Mouse (Mus musculus) C2C12 (cell line): ENCODE results near the gene Adh6a. TPM values are rescaled to one million over a fixed set of nuclear protein-coding genes. Genes with fewer than 3 reads are reported as not detected.

Experiments
- H3K27me3 ChIP-seq: one replicate; pipeline ENCODE4 v1.6.1; 2011; ENCODE audit not compliant: control insufficient read depth, insufficient read depth, insufficient read length
- H3K36me3 ChIP-seq: one replicate; pipeline ENCODE4 v1.6.1; 2011; ENCODE audit not compliant: control insufficient read depth, insufficient read depth
- H3K4me3 ChIP-seq: one replicate; pipeline ENCODE4 v1.5.1; 2011; ENCODE audit warnings: mild to moderate bottlenecking, control low read depth; ENCODE audit not compliant: poor library complexity, insufficient read depth, severe bottlenecking
- H3K79me2 ChIP-seq: one replicate; pipeline ENCODE4 v1.6.1; 2011; ENCODE audit not compliant: control insufficient read depth, insufficient read depth
- H3K79me3 ChIP-seq: one replicate; pipeline ENCODE4 v1.6.1; 2011; ENCODE audit warnings: low read depth, control low read depth
- H3ac ChIP-seq: one replicate; pipeline ENCODE3; 2011; ENCODE audit warnings: low read depth; ENCODE audit not compliant: control insufficient read depth, insufficient read length
- CEBPB ChIP-seq: IDR thresholded peaks from one replicate; pipeline ENCODE4 v1.6.1; 2011; ENCODE audit warnings: low read depth, mild to moderate bottlenecking, control low read depth, moderate library complexity
- CTCF ChIP-seq: IDR thresholded peaks from one replicate; pipeline ENCODE4 v1.5.1; 2011; ENCODE audit not compliant: control insufficient read depth, insufficient read depth, insufficient read length
- FOSL1 ChIP-seq: IDR thresholded peaks from one replicate; pipeline ENCODE4 v1.8.0; 2011; ENCODE audit warnings: mild to moderate bottlenecking, low read length; ENCODE audit not compliant: poor library complexity, insufficient read depth, severe bottlenecking
- MAX ChIP-seq: IDR thresholded peaks from one replicate; pipeline ENCODE4 v1.6.1; 2011; ENCODE audit warnings: mild to moderate bottlenecking, control low read depth
- MYOD1 ChIP-seq: IDR thresholded peaks from one replicate; pipeline ENCODE4 v1.6.1; 2011; ENCODE audit warnings: low read depth; ENCODE audit not compliant: control insufficient read depth, insufficient read length
- MYOG ChIP-seq: IDR thresholded peaks from one replicate; pipeline ENCODE4 v1.6.1; 2011; ENCODE audit not compliant: control insufficient read depth, insufficient read length; ENCODE audit errors: extremely low read depth
- USF1 ChIP-seq: IDR thresholded peaks from one replicate; pipeline ENCODE4 v1.6.1; 2011; ENCODE audit warnings: low read depth, mild to moderate bottlenecking, control low read depth, moderate library complexity
- polyA plus RNA-seq: library from polyadenylated mRNA; unstranded; fragments of >200 nt; fragmentation: generic; extraction: Trizol; gene quantifications from one replicate; pipeline ENCODE4 v1.2.1, GENCODE M21; 2012; ENCODE audit warnings: missing spikeins

Gene Adh6a
- polyA plus RNA-seq, 1 experiment, result not detected

GRCm38 (mm10) chr3:138309910-138310309, 3.2 kb upstream of the Adh6a start:
- no peak overlapping the region for H3K4me3 ChIP-seq
- H3K27me3 ChIP-seq, result peaks cover 3% of the 10 kb centered on the region
- H3K36me3 ChIP-seq, result no peaks in the 10 kb centered on the region
- H3K79me2 ChIP-seq, result no peaks in the 10 kb centered on the region
- no peaks in the 10 kb centered on the region for H3K79me3 ChIP-seq
- no peak overlapping the region for H3ac ChIP-seq
- TF ChIP-seq MYOD1, result no peak
- TF ChIP-seq MAX, result no peak
- TF ChIP-seq MYOG, result no peak
- no peak for TF ChIP-seq CTCF
- no peak for TF ChIP-seq USF1
- TF ChIP-seq CEBPB, result no peak
- no peak for TF ChIP-seq FOSL1

DNA sequence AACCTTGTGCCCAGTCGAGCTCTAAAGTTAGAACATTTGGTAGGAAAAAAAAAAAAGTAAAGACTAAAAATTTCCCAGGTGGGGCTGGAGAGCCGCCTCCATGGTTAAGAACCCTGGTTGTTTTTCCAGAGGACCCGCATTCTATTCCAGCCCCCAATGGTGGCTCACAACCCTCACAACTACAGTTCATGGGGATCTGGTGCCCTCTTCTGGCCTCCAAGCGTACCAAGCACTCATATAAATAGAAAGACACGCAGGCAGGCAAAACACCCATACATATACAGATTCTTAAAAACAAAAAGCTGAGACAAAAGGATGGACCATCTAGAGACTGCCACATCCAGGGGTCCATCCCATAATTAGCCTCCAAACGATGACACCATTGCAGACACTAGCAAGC, 2.1 kb upstream of the Adh6a start:
- Histone ChIP-seq H3K4me3 (no peak overlapping the region), H3K79me2 (no peaks in the 10 kb centered on the region), H3K27me3 (peaks cover 3% of the 10 kb centered on the region), H3ac (no peak overlapping the region), H3K79me3 (no peaks in the 10 kb centered on the region), H3K36me3 (no peaks in the 10 kb centered on the region)
- no peak for TF ChIP-seq USF1

GRCm38 (mm10) chr3:138316908-138317472, 3.9 kb downstream of the Adh6a start:
- Histone ChIP-seq H3ac (no peak overlapping the region), H3K79me2 (no peaks in the 10 kb centered on the region), H3K79me3 (no peaks in the 10 kb centered on the region), H3K36me3 (no peaks in the 10 kb centered on the region), H3K4me3 (no peak overlapping the region), H3K27me3 (peaks cover 6% of the 10 kb centered on the region)
- TF ChIP-seq USF1 (no peak), MYOD1 (no peak), CTCF (no peak), CEBPB (no peak), FOSL1 (no peak), MYOG (no peak), MAX (no peak)

GRCm38 (mm10) chr3:138325001-138325400, 11.9 kb downstream of the Adh6a start:
- Histone ChIP-seq H3K27me3 (peaks cover 9% of the 10 kb centered on the region), H3ac (no peak overlapping the region), H3K4me3 (no peak overlapping the region), H3K79me2 (no peaks in the 10 kb centered on the region), H3K36me3 (no peaks in the 10 kb centered on the region), H3K79me3 (no peaks in the 10 kb centered on the region)
- TF ChIP-seq MYOD1, result no peak
- no peak for TF ChIP-seq CEBPB
- TF ChIP-seq USF1, result no peak
- TF ChIP-seq MYOG, result no peak
- no peak for TF ChIP-seq MAX
- no peak for TF ChIP-seq CTCF
- no peak for TF ChIP-seq FOSL1

- H3K4me3 ChIP-seq, result no peak overlapping the region
- H3ac ChIP-seq, result no peak overlapping the region
- peaks cover 9% of the 10 kb centered on the region for H3K27me3 ChIP-seq
- TF ChIP-seq MYOD1 (no peak), CEBPB (no peak), MAX (no peak), FOSL1 (no peak), MYOG (no peak), CTCF (no peak), USF1 (no peak)
- no peaks in the 10 kb centered on the region for H3K36me3 ChIP-seq
- H3K79me3 ChIP-seq, result no peaks in the 10 kb centered on the region
- H3K79me2 ChIP-seq, result no peaks in the 10 kb centered on the region
Measured at GRCm38 (mm10) chr3:138325466-138325865, 12.4 kb downstream of the Adh6a start.

DNA sequence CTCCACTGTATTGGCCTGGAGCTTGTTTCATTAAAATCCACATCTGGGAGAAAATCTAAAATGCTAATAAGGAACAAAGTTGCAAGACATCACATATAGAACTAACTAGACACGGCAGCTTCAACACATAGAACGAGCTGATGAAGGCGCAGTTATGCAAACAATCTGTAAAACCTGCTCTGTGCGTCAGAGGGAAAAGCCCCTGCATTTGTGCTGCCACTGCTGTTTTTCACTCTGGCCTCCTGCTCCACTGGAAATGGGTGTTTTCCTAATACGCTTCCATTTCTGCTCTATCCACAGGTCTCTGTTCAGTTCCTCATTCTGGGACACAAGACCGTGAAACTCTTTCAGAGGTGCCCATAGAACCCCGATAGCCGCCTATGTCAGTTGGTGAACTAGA, 20.8 kb downstream of the Adh6a start:
- H3K36me3 ChIP-seq, result no peaks in the 10 kb centered on the region
- TF ChIP-seq FOSL1, result no peak
- TF ChIP-seq USF1, result no peak
- no peak for TF ChIP-seq MAX
- H3K27me3 ChIP-seq, result no peaks in the 10 kb centered on the region
- H3K4me3 ChIP-seq, result no peak overlapping the region
- H3ac ChIP-seq, result no peak overlapping the region
- no peaks in the 10 kb centered on the region for H3K79me2 ChIP-seq
- H3K79me3 ChIP-seq, result no peaks in the 10 kb centered on the region
